Mouse (Mus musculus) intestine, postnatal 0 days (tissue): ENCODE measurements around the gene Swt1. TPM values are rescaled to one million over a fixed set of nuclear protein-coding genes. Genes with fewer than 3 reads are reported as not detected.

ENCODE experiments used
- ATAC-seq: fragments of 200-750 bp; cut with Nextera tagmentation; 2 replicates; pipeline ENCODE4 v1.8.0; 2017; ENCODE audit warnings: mild to moderate bottlenecking, moderate TSS enrichment, moderate library complexity
- H3K27ac ChIP-seq: fragments of 300-500 bp; sonication (generic); 2 replicates; pipeline ENCODE4 v1.5.1; 2014; ENCODE audit warnings: mild to moderate bottlenecking, low read depth, low read length, moderate library complexity
- H3K27me3 ChIP-seq: fragments of 300-500 bp; sonication (generic); replicated peaks from 2 replicates; pipeline ENCODE4 v1.6.1; 2014; ENCODE audit warnings: low read length, mixed read lengths; ENCODE audit not compliant: control insufficient read depth, insufficient read depth
- H3K36me3 ChIP-seq: fragments of 300-500 bp; sonication (generic); 2 replicates; pipeline ENCODE4 v1.6.1; 2014; ENCODE audit warnings: mild to moderate bottlenecking, moderate library complexity; ENCODE audit not compliant: control insufficient read depth, insufficient read depth
- H3K4me1 ChIP-seq: fragments of 300-500 bp; sonication (generic); replicated peaks from 2 replicates; pipeline ENCODE4 v1.6.1; 2014; ENCODE audit warnings: antibody characterized with exemption, low read length, mixed read lengths; ENCODE audit not compliant: control insufficient read depth, insufficient read depth
- H3K4me2 ChIP-seq: fragments of 300-500 bp; sonication (generic); replicated peaks from 2 replicates; pipeline ENCODE4 v1.6.1; 2014; ENCODE audit warnings: low read depth, mild to moderate bottlenecking, moderate library complexity
- H3K4me3 ChIP-seq: fragments of 300-500 bp; sonication (generic); 2 replicates; pipeline ENCODE4 v1.5.1; 2014; ENCODE audit warnings: low read depth, low read length
- H3K9ac ChIP-seq: fragments of 300-500 bp; sonication (generic); 2 replicates; pipeline ENCODE4 v1.6.1; 2014; ENCODE audit warnings: mild to moderate bottlenecking, low read depth, low read length
- H3K9me3 ChIP-seq: fragments of 300-500 bp; sonication (generic); 2 replicates; pipeline ENCODE4 v1.6.1; 2016; ENCODE audit warnings: mixed run types; ENCODE audit not compliant: control insufficient read depth
- CTCF ChIP-seq: sonication (generic); IDR thresholded peaks from 2 replicates; pipeline ENCODE4 v1.5.1; 2016; ENCODE audit warnings: low read depth, mild to moderate bottlenecking, control low read depth, antibody characterized with exemption, moderate library complexity
- WGBS: fragments of 180-500 bp; shearing (Covaris S2); extraction: QIAGEN DNeasy Blood & Tissue Kit; methylation state at CpG from one replicate; pipeline ENCODE4 v1.1.7; 2014; 5-methylcytosine and 5-hydroxymethylcytosine counted together
- polyA plus RNA-seq: library from polyadenylated mRNA; unstranded; fragments of >200 nt; fragmentation: Nextera tagmentation; extraction: Ambion mirVana; gene quantifications from 2 replicates; pipeline ENCODE4 v1.2.1, GENCODE M21; 2015

Gene Swt1
- polyA plus RNA-seq, 1 experiment from 2014 or later, result 56.7 TPM

DNA sequence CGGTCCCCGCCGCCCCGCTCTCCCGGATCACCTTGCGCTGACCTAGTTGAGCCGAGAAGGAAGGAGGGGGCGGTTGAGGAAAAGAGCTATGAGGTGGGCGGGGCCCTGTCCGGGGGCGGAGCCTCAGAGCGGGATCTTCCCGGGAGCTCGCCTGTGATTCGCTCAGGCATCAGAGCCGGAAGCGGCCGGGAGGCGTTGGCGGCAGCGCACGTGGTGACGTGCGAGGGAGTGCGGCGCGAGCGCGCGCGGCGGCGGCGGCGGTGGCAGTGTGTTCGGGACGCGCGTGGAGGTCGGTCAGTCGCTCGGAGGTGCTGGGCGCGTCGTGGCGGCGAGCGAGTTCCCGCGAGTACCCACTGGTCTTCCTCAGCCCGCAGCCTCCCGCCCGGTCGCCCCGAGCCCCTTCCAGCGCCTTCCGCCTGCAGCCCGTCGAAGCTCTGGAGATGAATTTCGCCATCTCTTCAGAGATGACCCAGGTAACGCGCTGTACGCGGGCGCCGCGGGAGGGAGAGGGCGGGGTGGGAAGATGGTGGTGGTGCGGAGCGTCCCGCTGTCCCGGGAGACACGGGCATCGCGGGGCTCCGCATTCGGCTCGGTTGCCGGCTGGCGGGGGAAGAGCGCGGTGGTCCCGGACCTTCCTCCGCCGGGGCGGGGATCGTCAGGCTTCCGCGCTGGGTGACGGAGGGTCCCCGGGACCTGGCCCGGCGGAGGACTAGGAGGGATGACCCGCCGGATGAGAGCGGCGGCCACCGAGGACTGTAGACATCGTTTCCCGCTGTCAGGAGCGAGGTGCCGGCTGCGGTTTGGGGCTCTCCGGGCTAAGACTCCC, 83.8 kb downstream of the Swt1 start, which contains the start of gene Ivns1abp:
Gene Ivns1abp, plus strand, starts transcription at position 195 of the 826 bp plus-strand sequence.
- H3K27me3 ChIP-seq, result no peaks in the 10 kb centered on the region
- no peaks in the 10 kb centered on the region for H3K9me3 ChIP-seq
- no peaks in the 10 kb centered on the region for H3K36me3 ChIP-seq
- peak; percentile 91 for ATAC-seq
- no peak for TF ChIP-seq CTCF
- peak within 1 kb of the TSS; percentile 93 for H3K9ac ChIP-seq
- WGBS, result under 1% methylated on average over 71 of the region's 104 CpGs
- peak within 1 kb of the TSS; percentile 74 for H3K4me2 ChIP-seq
- peaks cover 9% of the 10 kb centered on the region; the same call in 1 of the 2 replicates for H3K4me1 ChIP-seq
- peak within 1 kb of the TSS; percentile 96 for H3K27ac ChIP-seq
- peak within 1 kb of the TSS; percentile 95 for H3K4me3 ChIP-seq

GRCm38 (mm10) chr1:151343571-151344282, 84.5 kb downstream of the Swt1 start:
- 2% methylated on average over 17 of the region's 17 CpGs for WGBS
- H3K9ac ChIP-seq, result peak overlapping the region; percentile 93; the same call in 1 of the 2 replicates
- peaks cover 12% of the 10 kb centered on the region; the same call in 1 of the 2 replicates for H3K4me1 ChIP-seq
- ATAC-seq, result no peak
- H3K4me3 ChIP-seq, result peak overlapping the region; percentile 95
- H3K36me3 ChIP-seq, result no peaks in the 10 kb centered on the region
- H3K9me3 ChIP-seq, result no peaks in the 10 kb centered on the region
- no peaks in the 10 kb centered on the region for H3K27me3 ChIP-seq
- peak overlapping the region; percentile 96 for H3K27ac ChIP-seq
- H3K4me2 ChIP-seq, result peak overlapping the region; percentile 74
- peak; percentile 52 for TF ChIP-seq CTCF

DNA sequence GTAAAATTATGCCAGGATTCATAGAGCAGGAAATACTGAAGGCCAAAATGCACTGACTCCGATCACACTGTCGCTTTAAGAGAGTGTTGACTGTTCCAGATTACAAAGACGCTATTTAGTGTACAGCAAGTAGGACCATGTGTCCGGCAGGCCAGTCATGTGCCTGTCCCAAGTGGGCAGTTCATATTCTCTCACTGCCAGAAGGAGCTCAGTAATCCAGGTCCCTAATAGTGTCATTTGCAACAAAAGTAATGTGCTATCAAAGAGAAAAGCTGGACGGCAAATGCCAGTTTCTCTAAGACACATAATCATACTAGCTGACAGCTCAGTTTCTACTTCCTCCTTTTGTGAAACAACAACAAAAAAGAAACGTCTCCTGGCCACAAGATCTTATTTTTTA, 85.3 kb downstream of the Swt1 start:
- 16% methylated on average over 6 of the region's 6 CpGs for WGBS
- no peak for ATAC-seq
- H3K9me3 ChIP-seq, result no peaks in the 10 kb centered on the region
- H3K9ac ChIP-seq, result 0 out of 2 replicates have a peak overlapping the region, but pooled peaks have one; percentile 93
- H3K4me2 ChIP-seq, result peak overlapping the region; percentile 74
- H3K27me3 ChIP-seq, result no peaks in the 10 kb centered on the region
- H3K4me3 ChIP-seq, result peak overlapping the region; percentile 95
- H3K4me1 ChIP-seq, result peaks cover 12% of the 10 kb centered on the region; the same call in 1 of the 2 replicates
- no peak for TF ChIP-seq CTCF
- H3K36me3 ChIP-seq, result no peaks in the 10 kb centered on the region
- peak overlapping the region; percentile 96 for H3K27ac ChIP-seq

- 33% methylated on average over 3 of the region's 3 CpGs for WGBS
- Histone ChIP-seq H3K4me3 (peak overlapping the region; percentile 95), H3K36me3 (no peaks in the 10 kb centered on the region), H3K9ac (0 out of 2 replicates have a peak overlapping the region, but pooled peaks have one; percentile 19), H3K4me1 (peaks cover 12% of the 10 kb centered on the region; the same call in 1 of the 2 replicates), H3K4me2 (peak overlapping the region; percentile 74), H3K27me3 (no peaks in the 10 kb centered on the region), H3K9me3 (no peaks in the 10 kb centered on the region), H3K27ac (peak overlapping the region; percentile 96; the same call in 1 of the 2 replicates)
- no peak for ATAC-seq
- no peak for TF ChIP-seq CTCF
Observed at GRCm38 (mm10) chr1:151342311-151342710, 85.9 kb downstream of the Swt1 start.

GRCm38 (mm10) chr1:151341321-151342044, 86.8 kb downstream of the Swt1 start:
- no peak for TF ChIP-seq CTCF
- peaks cover 12% of the 10 kb centered on the region; the same call in 1 of the 2 replicates for H3K4me1 ChIP-seq
- peak overlapping the region; percentile 74 for H3K4me2 ChIP-seq
- H3K27ac ChIP-seq, result peak overlapping the region; percentile 70
- H3K9me3 ChIP-seq, result no peaks in the 10 kb centered on the region
- no peak overlapping the region for H3K9ac ChIP-seq
- no peak for ATAC-seq
- H3K27me3 ChIP-seq, result no peaks in the 10 kb centered on the region
- no peaks in the 10 kb centered on the region for H3K36me3 ChIP-seq
- no peak overlapping the region for H3K4me3 ChIP-seq
- 21% methylated on average over 8 of the region's 8 CpGs for WGBS
